Comparison of ENCODE assay signal across 9 mouse cellular contexts in the genomic region with DNA sequence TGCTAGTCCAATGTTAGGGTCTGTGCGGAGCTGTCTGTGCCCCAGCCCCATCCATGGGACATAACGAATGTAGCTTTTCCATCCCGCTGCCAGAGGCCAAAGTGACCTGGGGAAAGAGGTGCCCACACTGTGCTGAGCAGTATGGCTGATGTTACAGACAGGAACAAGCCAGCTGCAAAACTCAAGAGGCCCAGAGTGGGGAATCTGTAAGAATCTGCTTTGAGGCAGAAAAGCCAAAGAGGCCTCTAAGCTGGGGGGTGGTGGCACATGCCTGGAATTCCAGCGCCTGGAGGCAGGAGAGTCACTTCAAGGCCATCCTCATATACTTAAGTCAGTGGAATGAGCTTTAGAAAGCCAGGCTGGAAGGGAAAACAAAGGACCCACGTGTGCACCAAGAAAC. TPM values are rescaled to one million over a fixed set of nuclear protein-coding genes. Genes with fewer than 3 reads are reported as not detected.
DNase-seq lines count a peak whose midpoint lies in the region; ATAC-seq lines count a peak whose summit lies in the region.
"Had no signal": no experiment of that assay in that cellular context is flagged by ENCODE, and none has a peak within 500 bp of the region (broad histone marks: within the 10 kb centered on the region; RNA-seq: fewer than 3 reads in every experiment).

No protein-coding gene starts in this region.

- DNase-seq in heart, adult 11 months, result no peak
- peak; percentile 73 for DNase-seq in NIH3T3 (ENCODE audit: low read depth)
- peak; percentile 41 for DNase-seq in forelimb bud, embryonic 11.5 days (ENCODE audit: low read depth, low spot score)
- no peak for DNase-seq in left cerebral cortex, postnatal 14 days (ENCODE audit: low spot score in 2 of 2)
- DNase-seq in ovary, postnatal 10 days (ENCODE audit: low spot score), result no peak
- no peak for DNase-seq in spleen, postnatal 14 days (ENCODE audit: low spot score in 2 of 2)
- DNase-seq: cerebellum, postnatal 10 days had no signal

- no peaks in the 10 kb centered on the region for H3K9me3 ChIP-seq in heart, embryonic 16.5 days (replicated peaks; ENCODE audit: control insufficient read depth, low read length)
- no peaks in the 10 kb centered on the region for H3K9me3 ChIP-seq in midbrain, embryonic 12.5 days

- WGBS in heart, embryonic 16.5 days, result 25% methylated on average over 5 of the region's 5 CpGs
- 39% methylated on average over 5 of the region's 5 CpGs for WGBS in midbrain, embryonic 12.5 days

- no peaks in the 10 kb centered on the region for H3K27me3 ChIP-seq in heart, embryonic 16.5 days (ENCODE audit: control insufficient read depth, insufficient read depth, low read length)
- no peaks in the 10 kb centered on the region for H3K27me3 ChIP-seq in midbrain, embryonic 12.5 days

- intact Hi-C loops in left cerebral cortex, postnatal 14 days (cut with DNase I), result no loop called here

- ATAC-seq in heart, embryonic 16.5 days (replicated peaks; ENCODE audit: extremely low read depth, insufficient read depth, low FRiP score), result peak; percentile 53; the same call in 1 of the 2 replicates
- ATAC-seq in midbrain, embryonic 12.5 days (ENCODE audit: low FRiP score, low read depth), result 0 out of 2 replicates have a peak, but pooled peaks have one; percentile 9

- H3K9ac ChIP-seq in heart, embryonic 16.5 days (ENCODE audit: low read length), result peak overlapping the region; percentile 31
- no peak overlapping the region for H3K9ac ChIP-seq in midbrain, embryonic 12.5 days (replicated peaks)

- 0 out of 2 replicates have a peak overlapping the region, but pooled peaks have one; percentile 13 for H3K4me2 ChIP-seq in heart, embryonic 16.5 days (ENCODE audit: low read depth, low read length)
- H3K4me2 ChIP-seq in midbrain, embryonic 12.5 days (replicated peaks), result no peak overlapping the region

- no peak overlapping the region for H3K4me3 ChIP-seq in heart, embryonic 16.5 days (ENCODE audit: low read length)
- H3K4me3 ChIP-seq in midbrain, embryonic 12.5 days, result no peak overlapping the region

- H3K27ac ChIP-seq in heart, embryonic 16.5 days (ENCODE audit: low read length), result peak overlapping the region; percentile 80
- H3K27ac ChIP-seq in midbrain, embryonic 12.5 days (replicated peaks), result peak overlapping the region; percentile 35; the same call in 1 of the 2 replicates

- peaks cover 17% of the 10 kb centered on the region for H3K4me1 ChIP-seq in heart, embryonic 16.5 days (ENCODE audit: control insufficient read depth, insufficient read depth, low read length)
- H3K4me1 ChIP-seq in midbrain, embryonic 12.5 days, result peaks cover 9% of the 10 kb centered on the region

- peaks cover 15% of the 10 kb centered on the region for H3K36me3 ChIP-seq in heart, embryonic 16.5 days (ENCODE audit: control insufficient read depth, insufficient read depth)
- H3K36me3 ChIP-seq in midbrain, embryonic 12.5 days, result peaks cover 21% of the 10 kb centered on the region

RNA-seq across cellular contexts. Expression of a gene that starts 18.2 kb away (rescaled TPM):
- 81.5 and 90.4 TPM in 2 replicates for polyA plus RNA-seq in heart, embryonic 16.5 days (2015; fragmentation: Nextera tagmentation; extraction: Ambion mirVana)
- polyA plus RNA-seq in midbrain, embryonic 12.5 days (2016; fragmentation: Nextera tagmentation; extraction: Ambion mirVana), result 88.4 and 100 TPM in 2 replicates
- 10 to 100 TPM; 31.9 to 34.2 TPM for total RNA-seq in left cerebral cortex, postnatal 14 days (2021)

RNA-seq across cellular contexts. Expression of a gene that starts 50.9 kb away (rescaled TPM):
- polyA plus RNA-seq in heart, embryonic 16.5 days (2015; fragmentation: Nextera tagmentation; extraction: Ambion mirVana), result 37.4 and 46.7 TPM in 2 replicates
- polyA plus RNA-seq in midbrain, embryonic 12.5 days (2016; fragmentation: Nextera tagmentation; extraction: Ambion mirVana), result 10.1 and 11.2 TPM in 2 replicates
- total RNA-seq in left cerebral cortex, postnatal 14 days (2021), result 1 to 10 TPM; 3.7 TPM

Comparison
In these comparisons a context has a peak if more than half of its experiments do, and no peak if none do; other contexts are left out.
1. DNase-seq: peak in NIH3T3 (single experiment) and forelimb bud, embryonic 11.5 days (single experiment); none in heart, adult 11 months (single experiment), left cerebral cortex, postnatal 14 days (0 of 2), ovary, postnatal 10 days (single experiment) and spleen, postnatal 14 days (0 of 2).